Mouse (Mus musculus) embryonic fibroblast, embryonic 13.5 days (primary cell): ENCODE results near the gene Mta3. TPM values are rescaled to one million over a fixed set of nuclear protein-coding genes. Genes with fewer than 3 reads are reported as not detected.

Experiments
- H3K27ac ChIP-seq: 2 replicates; pipeline ENCODE4 v1.5.1; 2012; ENCODE audit warnings: low read length, control low read depth, inconsistent platforms; ENCODE audit not compliant: insufficient read depth
- H3K4me1 ChIP-seq: 2 replicates; pipeline ENCODE4 v1.6.1; 2011; ENCODE audit warnings: low read length; ENCODE audit not compliant: control insufficient read depth, insufficient read depth
- H3K4me3 ChIP-seq: 2 replicates; pipeline ENCODE4 v1.5.1; 2011; ENCODE audit warnings: mild to moderate bottlenecking, control low read depth, low read length; ENCODE audit not compliant: insufficient read depth
- CTCF ChIP-seq: IDR thresholded peaks from 2 replicates; pipeline ENCODE4 v1.5.1; 2011; ENCODE audit warnings: mild to moderate bottlenecking, control low read depth, low read length, moderate library complexity, borderline replicate concordance; ENCODE audit not compliant: insufficient read depth
- POLR2A ChIP-seq: IDR thresholded peaks from 2 replicates; pipeline ENCODE4 v1.6.1; 2011; ENCODE audit warnings: low read depth, mild to moderate bottlenecking, control low read depth, low read length, moderate library complexity
- polyA plus RNA-seq: library from polyadenylated mRNA; stranded (reverse); fragments of >200 nt; gene quantifications from 2 replicates; pipeline ENCODE4 v1.2.4, GENCODE M21; 2011; ENCODE audit warnings: low read depth; ENCODE audit not compliant: missing spikeins, insufficient read length

Gene Mta3
- polyA plus RNA-seq, 1 experiment, result 41.2 TPM

DNA sequence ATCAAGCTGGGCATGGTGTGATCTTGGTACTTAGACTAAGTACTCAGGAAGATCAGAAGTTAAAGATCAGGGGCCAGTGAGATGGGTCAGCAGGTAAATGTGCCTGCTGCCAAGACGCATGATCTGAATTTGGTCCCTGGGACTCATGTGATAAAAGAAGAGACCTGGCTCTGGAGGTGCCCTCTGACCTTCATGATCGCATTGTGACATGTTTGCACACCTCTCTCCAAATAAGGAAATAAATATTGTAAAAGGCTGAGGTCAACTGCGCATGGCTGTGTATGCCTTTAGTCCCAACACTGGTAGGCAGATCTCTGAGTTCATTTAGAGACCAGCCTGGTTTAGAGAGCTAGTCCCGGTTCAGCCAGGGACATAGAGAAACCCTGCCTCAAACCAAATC lies 164.4 kb downstream of the Mta3 start:
- no peak overlapping the region for H3K4me3 ChIP-seq
- H3K27ac ChIP-seq, result no peak overlapping the region

More for the DNA sequence above, 164.4 kb downstream of the Mta3 start:
- TF ChIP-seq CTCF (no peak), POLR2A (no peak)
- no peaks in the 10 kb centered on the region for H3K4me1 ChIP-seq

Other genes with a start within 250 kb of the Mta3 start
- 284 and 297 TPM in 2 replicates for gene Cox7a2l, start 188.8 kb upstream of the Mta3 start, polyA plus RNA-seq
- gene Kcng3, start 74.3 kb upstream of the Mta3 start, polyA plus RNA-seq, result not detected in 2 replicates
- gene Haao, start 141.8 kb downstream of the Mta3 start, polyA plus RNA-seq, result not detected in 2 replicates